Mouse (Mus musculus) kidney, embryonic 16.5 days (tissue): Measurements from ENCODE around the gene 1700034J05Rik. TPM values are rescaled to one million over a fixed set of nuclear protein-coding genes. Genes with fewer than 3 reads are reported as not detected.

Experiments used
- ATAC-seq: fragments of 200-750 bp; cut with Nextera tagmentation; 2 replicates; pipeline ENCODE4 v1.8.0; 2017; ENCODE audit warnings: moderate TSS enrichment; ENCODE audit not compliant: low FRiP score, low TSS enrichment
- H3K27ac ChIP-seq: fragments of 300-500 bp; sonication (generic); 2 replicates; pipeline ENCODE4 v1.5.1; 2014; ENCODE audit warnings: low read length
- H3K27me3 ChIP-seq: fragments of 300-500 bp; sonication (generic); 2 replicates; pipeline ENCODE4 v1.6.1; 2014; ENCODE audit warnings: low read length, control low read depth, mixed read lengths; ENCODE audit not compliant: insufficient read depth
- H3K36me3 ChIP-seq: fragments of 300-500 bp; sonication (generic); 2 replicates; pipeline ENCODE4 v1.6.1; 2014; ENCODE audit warnings: low read length, control low read depth, mixed read lengths; ENCODE audit not compliant: insufficient read depth
- H3K4me1 ChIP-seq: fragments of 300-500 bp; sonication (generic); 2 replicates; pipeline ENCODE4 v1.6.1; 2014; ENCODE audit warnings: low read length, control low read depth, mixed read lengths; ENCODE audit not compliant: insufficient read depth
- H3K4me2 ChIP-seq: fragments of 300-500 bp; sonication (generic); replicated peaks from 2 replicates; pipeline ENCODE4 v1.6.1; 2014; ENCODE audit warnings: low read depth, low read length
- H3K4me3 ChIP-seq: fragments of 300-500 bp; sonication (generic); 2 replicates; pipeline ENCODE4 v1.5.1; 2014; ENCODE audit warnings: mild to moderate bottlenecking, low read length
- H3K9ac ChIP-seq: fragments of 300-500 bp; sonication (generic); replicated peaks from 2 replicates; pipeline ENCODE4 v1.6.1; 2014; ENCODE audit warnings: low read length
- H3K9me3 ChIP-seq: fragments of 300-500 bp; sonication (generic); 2 replicates; pipeline ENCODE4 v1.6.1; 2016; ENCODE audit warnings: low read length, control low read depth
- WGBS: fragments of 180-500 bp; shearing (Covaris S2); extraction: QIAGEN DNeasy Blood & Tissue Kit; methylation state at CpG from one replicate; pipeline ENCODE4 v1.1.7; 2014; 5-methylcytosine and 5-hydroxymethylcytosine counted together
- polyA plus RNA-seq: library from polyadenylated mRNA; unstranded; fragments of >200 nt; fragmentation: Nextera tagmentation; extraction: Ambion mirVana; gene quantifications from 2 replicates; pipeline ENCODE4 v1.2.1, GENCODE M21; 2015

The 1700034J05Rik gene
- polyA plus RNA-seq, 1 experiment from 2014 or later: 0.17 TPM

DNA sequence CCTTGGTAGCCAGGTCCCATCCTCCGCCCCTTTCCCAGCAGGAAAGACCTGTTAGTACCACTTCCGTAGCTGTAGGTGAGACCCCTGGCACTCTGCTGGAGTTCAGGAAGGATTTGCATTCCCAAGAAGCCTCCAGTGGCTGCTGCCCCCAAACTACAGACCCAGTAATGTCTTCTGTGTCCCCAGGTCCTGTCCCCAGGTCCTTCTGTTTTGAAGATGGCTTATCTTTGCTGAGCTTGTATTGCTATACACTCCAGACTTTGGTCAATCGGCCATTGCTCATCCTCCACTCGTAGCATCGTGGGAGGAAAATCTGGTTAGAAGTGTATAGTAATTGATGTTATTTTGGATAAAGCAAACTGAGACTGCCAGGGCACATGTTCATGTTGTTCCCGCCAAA is 13.6 kb upstream of the 1700034J05Rik start:
- WGBS: 86% methylated on average over 6 of the region's 6 CpGs

GRCm38 (mm10) chr6:146966446-146967019 is 12.3 kb upstream of the 1700034J05Rik start:
- Histone ChIP-seq H3K4me2 (no peak overlapping the region), H3K9me3 (no peaks in the 10 kb centered on the region), H3K9ac (no peak overlapping the region), H3K27me3 (no peaks in the 10 kb centered on the region), H3K4me3 (no peak overlapping the region), H3K27ac (no peak overlapping the region), H3K4me1 (peaks cover 10% of the 10 kb centered on the region), H3K36me3 (0 out of 2 replicates have a peak, but pooled peaks cover 5% of the 10 kb centered on the region)
- no peak for ATAC-seq
- 72% methylated on average over 12 of the region's 12 CpGs for WGBS

More for the DNA sequence above, 13.6 kb upstream of the 1700034J05Rik start:
- Histone ChIP-seq H3K9ac (no peak overlapping the region), H3K27ac (no peak overlapping the region), H3K4me3 (no peak overlapping the region), H3K9me3 (no peaks in the 10 kb centered on the region), H3K4me2 (no peak overlapping the region), H3K36me3 (0 out of 2 replicates have a peak, but pooled peaks cover 5% of the 10 kb centered on the region), H3K4me1 (peaks cover 6% of the 10 kb centered on the region; the same call in 1 of the 2 replicates), H3K27me3 (no peaks in the 10 kb centered on the region)
- ATAC-seq: no peak

- no peaks in the 10 kb centered on the region for H3K9me3 ChIP-seq
- 82% methylated on average over 13 of the region's 13 CpGs for WGBS
- H3K4me3 ChIP-seq: no peak overlapping the region
- 0 out of 2 replicates have a peak, but pooled peaks have one; percentile 52 for ATAC-seq
- H3K4me2 ChIP-seq: no peak overlapping the region
- no peak overlapping the region for H3K27ac ChIP-seq
- no peak overlapping the region for H3K9ac ChIP-seq
- 0 out of 2 replicates have a peak, but pooled peaks cover 5% of the 10 kb centered on the region for H3K36me3 ChIP-seq
- no peaks in the 10 kb centered on the region for H3K27me3 ChIP-seq
- H3K4me1 ChIP-seq: peaks cover 15% of the 10 kb centered on the region
These were observed 11.0 kb upstream of the 1700034J05Rik start for GRCm38 (mm10) chr6:146965139-146965772.

DNA sequence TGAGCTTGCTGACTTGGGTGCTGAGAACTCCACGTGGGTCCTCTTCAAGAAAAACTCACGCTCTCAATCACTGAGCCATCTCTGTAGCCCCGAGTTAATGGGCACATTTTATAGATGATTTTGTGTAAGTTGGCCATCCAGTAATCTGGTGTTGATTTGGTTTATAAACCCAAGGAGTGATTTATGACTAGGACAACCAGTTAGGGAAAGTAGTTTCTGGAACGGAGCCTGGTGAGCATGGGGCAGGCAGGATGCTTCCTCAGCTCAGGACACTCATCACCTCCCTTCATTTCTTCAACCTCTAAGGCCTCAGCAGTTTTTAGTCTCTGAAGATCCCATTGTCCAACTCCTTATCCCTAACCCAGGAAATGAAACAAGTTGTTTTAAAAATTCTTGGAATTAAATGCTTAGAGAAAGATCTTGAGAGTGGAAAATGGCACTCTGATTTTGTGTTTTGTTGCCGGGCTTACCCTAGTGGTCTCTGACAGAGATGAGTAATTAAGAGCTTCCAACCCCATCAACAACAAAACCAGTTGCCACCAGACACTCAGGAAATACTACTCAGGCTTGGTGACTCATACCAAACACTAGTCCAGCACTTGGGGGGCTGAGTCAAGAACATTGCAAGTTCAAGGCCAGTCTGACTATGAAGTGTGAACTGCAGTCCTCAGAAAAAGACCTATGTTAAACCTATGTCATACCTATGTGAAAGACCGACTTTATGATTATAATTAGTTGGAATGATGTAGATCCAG is 9.4 kb upstream of the 1700034J05Rik start:
- 74% methylated on average over 6 of the region's 6 CpGs for WGBS
- Histone ChIP-seq H3K9me3 (no peaks in the 10 kb centered on the region), H3K4me3 (no peak overlapping the region), H3K27me3 (no peaks in the 10 kb centered on the region), H3K9ac (no peak overlapping the region), H3K27ac (no peak overlapping the region), H3K4me1 (peaks cover 29% of the 10 kb centered on the region), H3K36me3 (0 out of 2 replicates have a peak, but pooled peaks cover 5% of the 10 kb centered on the region), H3K4me2 (no peak overlapping the region)
- no peak for ATAC-seq

GRCm38 (mm10) chr6:146961832-146962481 is 7.7 kb upstream of the 1700034J05Rik start:
- H3K36me3 ChIP-seq: 0 out of 2 replicates have a peak, but pooled peaks cover 5% of the 10 kb centered on the region
- H3K4me2 ChIP-seq: no peak overlapping the region
- no peak overlapping the region for H3K4me3 ChIP-seq
- H3K9ac ChIP-seq: no peak overlapping the region
- ATAC-seq: no peak
- peaks cover 29% of the 10 kb centered on the region for H3K4me1 ChIP-seq
- H3K27ac ChIP-seq: no peak overlapping the region
- no peaks in the 10 kb centered on the region for H3K27me3 ChIP-seq
- 54% methylated on average over 6 of the region's 6 CpGs for WGBS
- H3K9me3 ChIP-seq: no peaks in the 10 kb centered on the region

- H3K9me3 ChIP-seq: no peaks in the 10 kb centered on the region
- no peak overlapping the region for H3K9ac ChIP-seq
- no peak overlapping the region for H3K27ac ChIP-seq
- no peak overlapping the region for H3K4me3 ChIP-seq
- no peak for ATAC-seq
- H3K27me3 ChIP-seq: no peaks in the 10 kb centered on the region
- peaks cover 27% of the 10 kb centered on the region for H3K4me1 ChIP-seq
- H3K4me2 ChIP-seq: no peak overlapping the region
- 65% methylated on average over 5 of the region's 5 CpGs for WGBS
- H3K36me3 ChIP-seq: 0 out of 2 replicates have a peak, but pooled peaks cover 5% of the 10 kb centered on the region
These were observed 6.7 kb upstream of the 1700034J05Rik start for GRCm38 (mm10) chr6:146960956-146961355.

- Histone ChIP-seq H3K4me1 (peaks cover 31% of the 10 kb centered on the region), H3K4me3 (no peak overlapping the region), H3K36me3 (0 out of 2 replicates have a peak, but pooled peaks cover 5% of the 10 kb centered on the region), H3K27me3 (no peaks in the 10 kb centered on the region), H3K27ac (no peak overlapping the region; the same call in 1 of the 2 replicates), H3K9ac (no peak overlapping the region), H3K9me3 (no peaks in the 10 kb centered on the region), H3K4me2 (no peak overlapping the region)
- no peak; the same call in 1 of the 2 replicates for ATAC-seq
- WGBS: 38% methylated on average over 9 of the region's 9 CpGs
These were observed 5.9 kb upstream of the 1700034J05Rik start for GRCm38 (mm10) chr6:146959908-146960680.

DNA sequence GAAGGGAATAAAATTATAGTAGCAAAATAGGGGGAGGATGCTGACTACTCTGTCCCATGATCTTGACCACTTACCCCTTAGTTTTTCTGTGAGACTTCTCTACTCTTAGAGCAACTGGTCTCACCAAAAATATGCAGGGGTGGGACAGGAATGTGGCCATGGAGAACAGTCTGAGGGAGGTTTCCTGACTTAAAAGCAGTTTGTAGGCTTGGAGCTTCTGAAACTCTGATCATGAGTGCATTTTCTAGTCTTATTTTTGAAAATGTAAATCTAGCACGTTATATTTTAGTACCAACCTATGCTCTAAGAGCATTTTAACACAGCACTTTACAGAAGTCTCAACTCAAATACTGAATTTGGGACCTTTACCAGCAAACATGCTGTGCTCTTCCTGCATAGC is 4.5 kb upstream of the 1700034J05Rik start:
- 78% methylated on average over 1 of the region's 1 CpGs for WGBS
- Histone ChIP-seq H3K27me3 (no peaks in the 10 kb centered on the region), H3K4me3 (no peak overlapping the region), H3K9me3 (no peaks in the 10 kb centered on the region), H3K36me3 (0 out of 2 replicates have a peak, but pooled peaks cover 5% of the 10 kb centered on the region), H3K4me2 (no peak overlapping the region), H3K9ac (no peak overlapping the region), H3K4me1 (peaks cover 31% of the 10 kb centered on the region), H3K27ac (no peak overlapping the region)
- no peak for ATAC-seq

DNA sequence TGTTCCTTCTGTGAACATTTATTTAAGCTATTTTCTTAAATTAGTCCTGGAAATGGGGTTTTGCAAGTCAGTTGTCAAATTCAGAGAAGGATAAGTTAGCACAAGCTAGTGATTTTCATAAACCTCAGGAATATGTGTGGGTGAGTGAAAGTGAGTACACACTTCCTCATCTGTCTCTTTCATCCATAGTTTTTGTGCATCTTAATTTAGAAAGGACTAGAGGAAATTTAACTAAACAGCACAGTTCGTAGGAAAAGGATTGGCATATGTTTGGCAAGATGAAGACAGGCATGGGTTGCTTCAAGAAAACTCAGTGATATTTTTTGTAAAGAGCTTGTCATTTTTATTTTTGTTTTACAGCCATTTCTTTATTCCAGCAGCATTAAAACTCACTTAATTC is 2.7 kb upstream of the 1700034J05Rik start:
- Histone ChIP-seq H3K9me3 (no peaks in the 10 kb centered on the region), H3K4me3 (no peak overlapping the region), H3K27ac (no peak overlapping the region), H3K27me3 (no peaks in the 10 kb centered on the region), H3K4me2 (no peak overlapping the region), H3K9ac (no peak overlapping the region), H3K4me1 (peaks cover 31% of the 10 kb centered on the region), H3K36me3 (no peaks in the 10 kb centered on the region)
- ATAC-seq: no peak
- WGBS: 89% methylated on average over 1 of the region's 1 CpGs
